Mouse (Mus musculus) olfactory bulb, adult 2 months (tissue): ENCODE results near the gene Dgke.
"Not testable (repeated sequence)": the region's sequence is repeated elsewhere in the genome, so short reads cannot be mapped to it uniquely, and the experiment has no call there.

Experiments
- CTCF ChIP-seq: fragments of 200-500 bp; IDR thresholded peaks from 2 replicates; pipeline ENCODE4 v1.5.1; 2012; ENCODE audit warnings: low read depth, mild to moderate bottlenecking, low read length, moderate library complexity; ENCODE audit not compliant: insufficient read depth
- POLR2A ChIP-seq: fragments of 200-500 bp; IDR thresholded peaks from 2 replicates; pipeline ENCODE4 v1.6.1; 2012; ENCODE audit warnings: mild to moderate bottlenecking, low read depth, low read length, moderate library complexity; ENCODE audit not compliant: insufficient read depth

- not testable (repeated sequence) for TF ChIP-seq CTCF, POLR2A
Measured at GRCm38 (mm10) chr11:89045501-89045900, 21.1 kb downstream of the Dgke start.
